Mouse (Mus musculus) megakaryocyte progenitor cell, adult 5-6 weeks (primary cell): ENCODE results near the gene Gale. TPM values are rescaled to one million over a fixed set of nuclear protein-coding genes. Genes with fewer than 3 reads are reported as not detected.
"Not testable (repeated sequence)": the region's sequence is repeated elsewhere in the genome, so short reads cannot be mapped to it uniquely, and the experiment has no call there.

Experiments
- ATAC-seq: replicated peaks from 2 replicates; pipeline ENCODE4 v1.8.0; 2016; ENCODE audit warnings: mild to moderate bottlenecking, moderate TSS enrichment, inconsistent platforms; ENCODE audit not compliant: poor library complexity
- total RNA-seq, 2 experiments: library from RNA; stranded (forward) in 1 of 2; stranded (reverse) in 1 of 2; fragments of 157-497, 149-512 nt in 1 of 2; fragments of 200-1000 nt in 1 of 2; gene quantifications; 2 replicates each; pipeline versions ENCODE4 v1.2.3 to v1.2.4; 2015 to 2017

Gene Gale
- total RNA-seq, 2 experiments from 2014 or later: 4.7 to 5.2 TPM

- ATAC-seq: no peak
Observed at GRCm38 (mm10) chr4:135968271-135968869, 4.8 kb downstream of the Gale start.

GRCm38 (mm10) chr4:135969070-135969750, 5.7 kb downstream of the Gale start:
- ATAC-seq: no peak

GRCm38 (mm10) chr4:135970585-135970984, 7.1 kb downstream of the Gale start:
- ATAC-seq: no peak

- ATAC-seq: peak; percentile 57
Observed at GRCm38 (mm10) chr4:135971805-135972555, 8.5 kb downstream of the Gale start.

- ATAC-seq: peak; percentile 81
Observed at GRCm38 (mm10) chr4:135972556-135972906, 9.0 kb downstream of the Gale start, which contains the start of gene Lypla2. TSS of gene Lypla2 (minus strand) at chr4:135972626.

- no peak for ATAC-seq
Observed at GRCm38 (mm10) chr4:135972911-135973811, 9.6 kb downstream of the Gale start.

- no peak for ATAC-seq
Observed at GRCm38 (mm10) chr4:135976146-135976545, 12.6 kb downstream of the Gale start.

- ATAC-seq: not testable (repeated sequence)
Observed at GRCm38 (mm10) chr4:135980223-135980622, 16.7 kb downstream of the Gale start.

- no peak for ATAC-seq
Observed at GRCm38 (mm10) chr4:135981524-135982063, 18.1 kb downstream of the Gale start.

GRCm38 (mm10) chr4:135984556-135984955, 21.0 kb downstream of the Gale start:
- no peak for ATAC-seq

- ATAC-seq: peak; percentile 77
Observed at GRCm38 (mm10) chr4:135985193-135985592, 21.7 kb downstream of the Gale start.

GRCm38 (mm10) chr4:135985769-135986168, 22.2 kb downstream of the Gale start:
- ATAC-seq: no peak

GRCm38 (mm10) chr4:135986301-135986942, 22.9 kb downstream of the Gale start:
- ATAC-seq: no peak

GRCm38 (mm10) chr4:135986943-135987710, 23.6 kb downstream of the Gale start, which contains the start of gene Pithd1:
TSS of gene Pithd1 (minus strand) at chr4:135987264.
- peak; percentile 74 for ATAC-seq

- no peak for ATAC-seq
Observed at GRCm38 (mm10) chr4:135987714-135988113, 24.2 kb downstream of the Gale start.

- no peak for ATAC-seq
Observed at GRCm38 (mm10) chr4:135993941-135994340, 30.4 kb downstream of the Gale start.

GRCm38 (mm10) chr4:135995118-135995517, 31.6 kb downstream of the Gale start:
- ATAC-seq: no peak

GRCm38 (mm10) chr4:136004107-136004675, 40.7 kb downstream of the Gale start:
- ATAC-seq: peak; percentile 63; the same call in 1 of the 2 replicates

- ATAC-seq: no peak
Observed at GRCm38 (mm10) chr4:136004921-136005320, 41.4 kb downstream of the Gale start.
